Mouse (Mus musculus): ENCODE measurements at regions not wholly inside any gene's neighbourhood (a gene's known extent, or its start where the extent isn't known, plus 50 kb on each side); places are given as distances from the start of the nearest gene placed in this dataset.

DNA sequence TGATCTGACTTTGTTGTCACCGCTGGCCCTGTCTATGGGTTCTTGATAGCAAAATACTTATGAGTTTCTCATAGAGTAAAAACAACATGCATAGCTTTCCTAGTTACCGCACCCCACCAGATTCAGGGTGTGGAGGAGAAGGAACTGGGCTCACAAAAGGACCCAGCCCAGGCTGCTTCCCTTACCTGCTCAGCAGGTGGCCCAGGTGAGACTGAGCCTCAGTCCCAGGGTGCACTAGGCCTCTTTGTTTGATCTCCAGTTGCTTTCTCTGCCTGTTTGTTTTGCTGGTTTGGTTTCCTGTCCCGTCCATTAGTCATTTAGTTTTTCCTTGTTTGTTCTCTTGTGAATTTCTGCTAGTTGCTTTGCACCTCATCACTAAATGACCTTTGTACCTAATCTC, 483.3 kb downstream of the Sox2 start:
- H3K27me3 ChIP-seq (ENCODE audit: control insufficient read depth, insufficient read depth, low read length): no peaks in the 10 kb centered on the region
- H3K4me2 ChIP-seq: no peak overlapping the region
- no peaks in the 10 kb centered on the region for H3K9me3 ChIP-seq (replicated peaks; ENCODE audit: control insufficient read depth, low read length)
- H3K36me3 ChIP-seq (ENCODE audit: control insufficient read depth, insufficient read depth, low read length): no peaks in the 10 kb centered on the region
- WGBS (ENCODE audit: insufficient replicate concordance): 73% methylated on average over 3 of the region's 3 CpGs
- H3K4me1 ChIP-seq (ENCODE audit: control insufficient read depth, insufficient read depth, low read length): no peaks in the 10 kb centered on the region
- no peak overlapping the region for H3K4me3 ChIP-seq (ENCODE audit: low read depth, low read length)
- H3K27ac ChIP-seq (ENCODE audit: low read depth, low read length): no peak overlapping the region
- ATAC-seq (replicated peaks; ENCODE audit: insufficient number of reproducible peaks, low FRiP score, low TSS enrichment): no peak
- H3K9ac ChIP-seq (ENCODE audit: low read depth, low read length): no peak overlapping the region

DNA sequence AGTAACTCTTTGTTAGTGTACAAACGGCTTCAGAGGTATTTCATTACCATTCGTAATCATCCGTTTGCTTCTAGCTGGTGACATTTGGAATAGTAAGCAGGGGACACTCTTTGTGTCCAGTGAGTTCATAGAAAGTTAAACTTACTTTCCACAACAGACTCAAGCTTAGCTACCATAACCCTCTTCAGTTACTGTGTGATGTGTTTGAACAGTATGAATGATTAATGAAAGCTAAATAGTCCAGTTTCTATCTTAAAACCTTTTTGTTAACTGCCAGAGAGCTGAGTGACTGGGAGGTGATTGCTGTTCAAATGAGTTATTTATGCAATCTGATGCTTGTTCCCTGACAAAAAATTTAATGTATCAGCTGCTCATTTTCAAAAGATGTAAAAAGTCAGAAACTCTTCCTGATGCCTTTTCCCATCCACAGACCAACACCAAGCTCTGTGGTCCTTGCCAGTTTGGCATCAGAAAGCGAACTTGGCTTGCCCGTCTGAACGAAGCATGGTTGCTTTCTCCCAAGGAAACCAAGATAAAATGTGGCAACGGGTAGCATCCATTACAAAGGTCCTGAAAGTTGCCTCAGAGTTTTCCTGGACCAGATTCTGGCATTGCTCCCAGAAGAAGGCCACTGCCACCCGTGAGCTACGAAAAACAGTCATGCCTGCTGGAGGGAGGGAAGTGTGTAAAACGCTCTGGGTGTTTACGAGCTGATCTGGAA, 491.5 kb downstream of the Sox2 start:
- Histone ChIP-seq H3K4me1 (ENCODE audit: control insufficient read depth, insufficient read depth, low read length) (no peaks in the 10 kb centered on the region), H3K9ac (ENCODE audit: low read depth, low read length) (no peak overlapping the region), H3K9me3 (replicated peaks; ENCODE audit: control insufficient read depth, low read length) (no peaks in the 10 kb centered on the region), H3K4me2 (no peak overlapping the region), H3K27ac (ENCODE audit: low read depth, low read length) (no peak overlapping the region), H3K36me3 (ENCODE audit: control insufficient read depth, insufficient read depth, low read length) (no peaks in the 10 kb centered on the region), H3K27me3 (ENCODE audit: control insufficient read depth, insufficient read depth, low read length) (no peaks in the 10 kb centered on the region), H3K4me3 (ENCODE audit: low read depth, low read length) (no peak overlapping the region)
- ATAC-seq (replicated peaks; ENCODE audit: insufficient number of reproducible peaks, low FRiP score, low TSS enrichment): no peak
- WGBS (ENCODE audit: insufficient replicate concordance): 64% methylated on average over 11 of the region's 11 CpGs

DNA sequence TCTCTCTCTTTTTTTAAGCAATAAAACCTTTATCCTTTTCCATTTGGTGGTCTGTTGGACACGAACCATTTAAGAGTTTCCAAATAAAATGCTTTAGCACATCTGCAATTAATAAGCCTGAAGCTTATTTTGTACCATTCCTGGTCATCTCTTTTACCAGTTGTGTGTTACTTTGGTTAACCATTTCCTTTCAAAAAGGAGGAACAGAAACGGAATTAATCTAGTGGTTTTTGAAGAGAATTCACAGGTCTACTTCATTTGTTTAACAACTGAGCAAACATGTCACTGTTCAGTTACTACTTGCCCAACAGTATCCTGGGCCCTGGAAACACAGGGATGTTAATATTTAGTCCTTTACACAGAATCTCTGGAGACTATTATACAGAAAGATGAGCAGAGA, 492.5 kb downstream of the Sox2 start:
- H3K27me3 ChIP-seq (ENCODE audit: control insufficient read depth, insufficient read depth, low read length): no peaks in the 10 kb centered on the region
- no peaks in the 10 kb centered on the region for H3K9me3 ChIP-seq (replicated peaks; ENCODE audit: control insufficient read depth, low read length)
- no peak overlapping the region for H3K4me3 ChIP-seq (ENCODE audit: low read depth, low read length)
- no peak overlapping the region for H3K4me2 ChIP-seq
- no peak for ATAC-seq (replicated peaks; ENCODE audit: insufficient number of reproducible peaks, low FRiP score, low TSS enrichment)
- H3K4me1 ChIP-seq (ENCODE audit: control insufficient read depth, insufficient read depth, low read length): no peaks in the 10 kb centered on the region
- 73% methylated on average over 2 of the region's 2 CpGs for WGBS (ENCODE audit: insufficient replicate concordance)
- no peak overlapping the region for H3K27ac ChIP-seq (ENCODE audit: low read depth, low read length)
- no peak overlapping the region for H3K9ac ChIP-seq (ENCODE audit: low read depth, low read length)
- no peaks in the 10 kb centered on the region for H3K36me3 ChIP-seq (ENCODE audit: control insufficient read depth, insufficient read depth, low read length)

DNA sequence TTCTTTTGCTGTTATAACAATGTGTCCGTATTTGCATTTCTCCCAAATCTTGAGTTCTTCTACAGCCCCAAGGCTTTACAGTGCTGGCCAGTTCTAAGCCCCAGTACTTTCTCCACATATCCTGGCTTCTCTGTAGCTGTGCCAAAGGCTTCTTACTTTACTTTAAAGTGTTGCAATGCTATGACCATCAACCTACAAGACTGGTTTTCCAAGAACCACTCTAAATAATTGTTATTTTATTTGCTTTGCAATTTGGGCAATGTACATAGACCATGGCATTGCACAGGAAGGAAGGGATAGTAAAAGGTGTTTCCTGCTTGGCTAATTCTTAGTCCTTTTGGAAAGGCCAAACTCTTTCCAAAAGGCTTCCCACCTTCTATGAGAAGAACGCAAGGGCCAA, 495.4 kb downstream of the Sox2 start:
- no peaks in the 10 kb centered on the region for H3K27me3 ChIP-seq (ENCODE audit: control insufficient read depth, insufficient read depth, low read length)

DNA sequence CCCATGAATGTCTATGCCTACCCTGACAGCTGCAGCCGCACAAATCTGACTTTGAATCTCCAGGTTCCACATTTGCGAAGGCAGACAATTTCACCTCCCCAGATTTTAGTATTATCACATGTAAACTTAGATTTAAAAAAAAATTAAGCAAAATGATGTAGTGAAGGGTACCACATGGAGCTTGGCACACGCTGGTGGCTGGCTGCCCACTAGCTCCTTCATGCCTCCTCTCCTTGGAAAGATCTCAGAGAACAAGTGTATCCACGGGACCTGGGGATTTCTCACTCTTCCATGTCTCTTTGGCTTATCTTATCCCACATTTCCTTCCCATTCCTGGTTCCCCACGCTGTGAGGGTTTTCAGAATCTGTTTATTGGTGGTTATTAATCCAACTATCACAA, 496.5 kb downstream of the Sox2 start:
- 76% methylated on average over 5 of the region's 5 CpGs for WGBS (ENCODE audit: insufficient replicate concordance)
- H3K36me3 ChIP-seq (ENCODE audit: control insufficient read depth, insufficient read depth, low read length): no peaks in the 10 kb centered on the region
- H3K27ac ChIP-seq (ENCODE audit: low read depth, low read length): no peak overlapping the region
- H3K9ac ChIP-seq (ENCODE audit: low read depth, low read length): no peak overlapping the region
- no peak overlapping the region for H3K4me2 ChIP-seq
- no peaks in the 10 kb centered on the region for H3K9me3 ChIP-seq (replicated peaks; ENCODE audit: control insufficient read depth, low read length)
- no peaks in the 10 kb centered on the region for H3K27me3 ChIP-seq (ENCODE audit: control insufficient read depth, insufficient read depth, low read length)
- no peak for ATAC-seq (replicated peaks; ENCODE audit: insufficient number of reproducible peaks, low FRiP score, low TSS enrichment)
- H3K4me1 ChIP-seq (ENCODE audit: control insufficient read depth, insufficient read depth, low read length): no peaks in the 10 kb centered on the region
- no peak overlapping the region for H3K4me3 ChIP-seq (ENCODE audit: low read depth, low read length)

More for the DNA sequence above, 495.4 kb downstream of the Sox2 start:
- no peaks in the 10 kb centered on the region for H3K9me3 ChIP-seq (replicated peaks; ENCODE audit: control insufficient read depth, low read length)
- ATAC-seq (replicated peaks; ENCODE audit: insufficient number of reproducible peaks, low FRiP score, low TSS enrichment): no peak
- H3K36me3 ChIP-seq (ENCODE audit: control insufficient read depth, insufficient read depth, low read length): no peaks in the 10 kb centered on the region
- no peak overlapping the region for H3K4me3 ChIP-seq (ENCODE audit: low read depth, low read length)
- no peak overlapping the region for H3K9ac ChIP-seq (ENCODE audit: low read depth, low read length)
- H3K4me1 ChIP-seq (ENCODE audit: control insufficient read depth, insufficient read depth, low read length): no peaks in the 10 kb centered on the region
- H3K4me2 ChIP-seq: no peak overlapping the region
- WGBS (ENCODE audit: insufficient replicate concordance): 87% methylated on average over 2 of the region's 2 CpGs
- no peak overlapping the region for H3K27ac ChIP-seq (ENCODE audit: low read depth, low read length)

DNA sequence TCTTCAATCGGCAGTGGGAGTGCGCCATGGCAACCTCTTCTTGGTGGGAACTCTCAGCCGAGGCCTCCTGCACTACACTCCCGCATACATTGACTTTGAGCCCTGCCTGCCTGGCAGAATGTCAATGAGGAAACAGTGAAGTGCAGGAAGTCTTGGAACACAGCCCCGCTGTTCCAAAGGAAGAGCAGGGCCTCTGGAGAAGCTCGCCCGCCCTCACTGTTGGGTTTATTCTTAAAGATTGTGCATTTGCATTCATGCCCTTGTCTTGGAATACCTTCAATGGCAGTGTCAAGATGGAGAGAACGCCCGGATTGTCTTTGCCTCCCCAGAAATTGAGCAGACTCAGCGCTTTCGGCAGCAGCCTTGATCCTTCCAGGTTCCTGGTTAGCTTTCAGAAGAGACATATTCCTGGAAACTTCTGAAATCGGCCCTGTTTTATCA, 499.1 kb downstream of the Sox2 start:
- 55% methylated on average over 12 of the region's 12 CpGs for WGBS (ENCODE audit: insufficient replicate concordance)
- Histone ChIP-seq H3K36me3 (ENCODE audit: control insufficient read depth, insufficient read depth, low read length) (no peaks in the 10 kb centered on the region), H3K4me1 (ENCODE audit: control insufficient read depth, insufficient read depth, low read length) (no peaks in the 10 kb centered on the region), H3K9me3 (replicated peaks; ENCODE audit: control insufficient read depth, low read length) (no peaks in the 10 kb centered on the region), H3K4me2 (no peak overlapping the region), H3K27ac (ENCODE audit: low read depth, low read length) (no peak overlapping the region), H3K27me3 (ENCODE audit: control insufficient read depth, insufficient read depth, low read length) (no peaks in the 10 kb centered on the region), H3K4me3 (ENCODE audit: low read depth, low read length) (no peak overlapping the region), H3K9ac (ENCODE audit: low read depth, low read length) (no peak overlapping the region)
- ATAC-seq (replicated peaks; ENCODE audit: insufficient number of reproducible peaks, low FRiP score, low TSS enrichment): no peak

DNA sequence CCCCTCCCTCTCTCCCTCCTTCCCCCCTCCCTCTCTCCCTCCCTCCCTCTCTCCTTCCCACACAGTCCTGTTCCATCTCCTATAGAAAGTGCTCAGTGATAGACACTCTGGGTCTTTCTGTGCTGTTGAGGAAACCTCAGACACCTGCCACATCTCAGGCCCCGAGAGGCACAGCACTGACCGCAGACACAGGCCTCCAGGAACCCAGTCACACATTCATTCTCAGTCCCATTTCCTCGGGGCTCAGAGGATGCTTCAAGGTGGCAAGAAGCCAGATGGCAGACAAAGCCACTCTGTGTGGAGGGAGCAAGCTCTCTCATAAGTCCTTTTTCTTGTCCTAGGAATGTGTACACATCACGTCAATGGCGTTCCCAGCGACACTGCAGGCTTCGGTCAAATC, 502.0 kb downstream of the Sox2 start:
- Histone ChIP-seq H3K9ac (ENCODE audit: low read depth, low read length) (no peak overlapping the region), H3K27ac (ENCODE audit: low read depth, low read length) (no peak overlapping the region), H3K27me3 (ENCODE audit: control insufficient read depth, insufficient read depth, low read length) (no peaks in the 10 kb centered on the region), H3K4me1 (ENCODE audit: control insufficient read depth, insufficient read depth, low read length) (no peaks in the 10 kb centered on the region), H3K4me3 (ENCODE audit: low read depth, low read length) (no peak overlapping the region), H3K9me3 (replicated peaks; ENCODE audit: control insufficient read depth, low read length) (no peaks in the 10 kb centered on the region), H3K36me3 (ENCODE audit: control insufficient read depth, insufficient read depth, low read length) (no peaks in the 10 kb centered on the region), H3K4me2 (no peak overlapping the region)
- ATAC-seq (replicated peaks; ENCODE audit: insufficient number of reproducible peaks, low FRiP score, low TSS enrichment): no peak
- WGBS (ENCODE audit: insufficient replicate concordance): 72% methylated on average over 7 of the region's 7 CpGs

DNA sequence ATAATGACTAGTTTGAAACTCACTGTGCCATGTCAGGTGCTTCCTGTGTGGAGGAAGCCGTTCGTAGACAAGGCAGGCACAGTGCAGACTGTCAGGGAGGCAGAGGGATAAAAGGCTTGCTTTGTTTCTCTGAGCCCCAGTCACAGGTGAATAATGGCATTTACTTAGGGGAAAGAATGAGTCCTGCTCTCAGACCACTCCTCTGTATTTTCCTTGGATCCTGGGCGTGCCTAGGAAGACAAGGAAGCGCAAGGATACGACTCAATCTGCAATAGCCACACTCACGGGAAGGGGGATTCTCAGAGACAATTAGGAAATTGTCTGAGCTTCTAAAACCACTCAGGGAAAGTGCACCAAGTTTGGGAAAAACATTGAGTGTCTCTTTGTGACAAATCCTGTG, 504.1 kb downstream of the Sox2 start:
- no peak overlapping the region for H3K27ac ChIP-seq (ENCODE audit: low read depth, low read length)
- no peaks in the 10 kb centered on the region for H3K36me3 ChIP-seq (ENCODE audit: control insufficient read depth, insufficient read depth, low read length)
- ATAC-seq (replicated peaks; ENCODE audit: insufficient number of reproducible peaks, low FRiP score, low TSS enrichment): no peak
- WGBS (ENCODE audit: insufficient replicate concordance): 68% methylated on average over 6 of the region's 6 CpGs
- no peak overlapping the region for H3K9ac ChIP-seq (ENCODE audit: low read depth, low read length)
- no peaks in the 10 kb centered on the region for H3K27me3 ChIP-seq (ENCODE audit: control insufficient read depth, insufficient read depth, low read length)
- no peak overlapping the region for H3K4me3 ChIP-seq (ENCODE audit: low read depth, low read length)
- H3K4me2 ChIP-seq: no peak overlapping the region
- H3K4me1 ChIP-seq (ENCODE audit: control insufficient read depth, insufficient read depth, low read length): no peaks in the 10 kb centered on the region
- no peaks in the 10 kb centered on the region for H3K9me3 ChIP-seq (replicated peaks; ENCODE audit: control insufficient read depth, low read length)

DNA sequence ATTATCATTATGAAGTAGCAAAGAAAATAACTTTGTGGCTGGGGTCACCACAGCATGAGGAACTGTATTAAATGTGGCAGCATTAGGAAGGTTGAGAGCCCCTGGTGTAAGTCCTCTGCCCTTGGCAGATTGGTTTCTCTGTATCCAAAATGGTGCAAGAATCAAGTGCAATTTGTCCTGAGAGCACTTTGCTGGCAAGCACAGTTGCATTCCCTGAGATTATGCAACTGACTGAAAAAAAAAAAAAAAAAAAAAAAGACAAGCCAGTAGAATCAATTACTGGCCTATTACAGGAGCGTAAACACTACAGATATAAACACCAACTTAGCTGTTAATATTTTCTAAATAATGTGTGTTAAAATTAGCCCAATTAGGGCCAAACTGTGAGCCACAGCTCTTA, 518.5 kb downstream of the Sox2 start:
- ATAC-seq (replicated peaks; ENCODE audit: insufficient number of reproducible peaks, low FRiP score, low TSS enrichment): no peak
- 95% methylated on average over 1 of the region's 1 CpGs for WGBS (ENCODE audit: insufficient replicate concordance)
- H3K9ac ChIP-seq (ENCODE audit: low read depth, low read length): no peak overlapping the region

More for the DNA sequence above, 518.5 kb downstream of the Sox2 start:
- Histone ChIP-seq H3K4me1 (ENCODE audit: control insufficient read depth, insufficient read depth, low read length) (no peaks in the 10 kb centered on the region), H3K27ac (ENCODE audit: low read depth, low read length) (no peak overlapping the region), H3K4me3 (ENCODE audit: low read depth, low read length) (no peak overlapping the region), H3K4me2 (no peak overlapping the region), H3K27me3 (ENCODE audit: control insufficient read depth, insufficient read depth, low read length) (no peaks in the 10 kb centered on the region), H3K9me3 (replicated peaks; ENCODE audit: control insufficient read depth, low read length) (no peaks in the 10 kb centered on the region), H3K36me3 (ENCODE audit: control insufficient read depth, insufficient read depth, low read length) (no peaks in the 10 kb centered on the region)

All from heart, embryonic 11.5 days (tissue).